Mouse (Mus musculus) duodenum, adult 2 months (tissue): Measurements from ENCODE around the gene Selenos. TPM values are rescaled to one million over a fixed set of nuclear protein-coding genes. Genes with fewer than 3 reads are reported as not detected.

ENCODE experiments used
- polyA plus RNA-seq: library from polyadenylated mRNA; depleted of rRNA; stranded (reverse); fragments of >200 nt; gene quantifications from 2 replicates; pipeline ENCODE4 v1.2.3, GENCODE M21; 2012; ENCODE audit warnings: low replicate concordance; rRNA removed

Selenos gene
- polyA plus RNA-seq: 148 and 149 TPM in 2 replicates

GRCm38 (mm10) chr7:66079364-66080230, at the start of gene Selenos:
TSS of gene Selenos (plus strand) at chr7:66079649.

GRCm38 (mm10) chr7:66043552-66044459, 35.6 kb upstream of the Selenos start, which contains the start of gene Gm45213:
TSS of gene Gm45213 (plus strand) at chr7:66043602.

GRCm38 (mm10) chr7:66058703-66059102, 20.7 kb upstream of the Selenos start, which contains the start of gene Snrpa1:
TSS of gene Snrpa1 (plus strand) at chr7:66059003.

GRCm38 (mm10) chr7:66108961-66109854, 29.8 kb downstream of the Selenos start, which contains the start of gene Chsy1:
TSS of gene Chsy1 (plus strand) at chr7:66109515.

Other genes with a start within 250 kb of the Selenos start
- gene Pcsk6, start 217.9 kb upstream of the Selenos start, polyA plus RNA-seq: 8.1 and 14.5 TPM in 2 replicates
- not detected in 2 replicates for gene Gm45213, start 36.0 kb upstream of the Selenos start, polyA plus RNA-seq
- 1.8 and 2.4 TPM in 2 replicates for gene Snrpa1, start 20.6 kb upstream of the Selenos start, polyA plus RNA-seq
- gene Chsy1, start 29.9 kb downstream of the Selenos start, polyA plus RNA-seq: 0.99 and 1.2 TPM in 2 replicates